Mouse (Mus musculus) neural tube, embryonic 15.5 days (tissue): ENCODE measurements around the gene Nagpa. TPM values are rescaled to one million over a fixed set of nuclear protein-coding genes. Genes with fewer than 3 reads are reported as not detected.
"Not testable (repeated sequence)": the region's sequence is repeated elsewhere in the genome, so short reads cannot be mapped to it uniquely, and the experiment has no call there.

ENCODE experiments used
- ATAC-seq: fragments of 200-750 bp; cut with Nextera tagmentation; 2 replicates; pipeline ENCODE4 v1.8.0; 2017; ENCODE audit warnings: mild to moderate bottlenecking, moderate TSS enrichment, moderate library complexity; ENCODE audit not compliant: low FRiP score
- H3K27ac ChIP-seq: fragments of 300-500 bp; sonication (generic); replicated peaks from 2 replicates; pipeline ENCODE4 v1.5.1; 2015; ENCODE audit warnings: mild to moderate bottlenecking, inconsistent platforms
- H3K27me3 ChIP-seq: fragments of 300-500 bp; sonication (generic); replicated peaks from 2 replicates; pipeline ENCODE4 v1.6.1; 2015; ENCODE audit warnings: inconsistent platforms
- H3K36me3 ChIP-seq: fragments of 300-500 bp; sonication (generic); 2 replicates; pipeline ENCODE4 v1.6.1; 2015; ENCODE audit warnings: inconsistent platforms
- H3K4me1 ChIP-seq: fragments of 300-500 bp; sonication (generic); 2 replicates; pipeline ENCODE4 v1.6.1; 2015; ENCODE audit warnings: inconsistent platforms
- H3K4me2 ChIP-seq: fragments of 300-500 bp; sonication (generic); 2 replicates; pipeline ENCODE4 v1.6.1; 2015; ENCODE audit warnings: inconsistent platforms, mild to moderate bottlenecking, moderate library complexity
- H3K4me3 ChIP-seq: fragments of 300-500 bp; sonication (generic); replicated peaks from 2 replicates; pipeline ENCODE4 v1.5.1; 2015; ENCODE audit warnings: mild to moderate bottlenecking, inconsistent platforms
- H3K9ac ChIP-seq: fragments of 300-500 bp; sonication (generic); replicated peaks from 2 replicates; pipeline ENCODE4 v1.6.1; 2015; ENCODE audit warnings: mild to moderate bottlenecking, inconsistent platforms
- H3K9me3 ChIP-seq: fragments of 300-500 bp; sonication (generic); replicated peaks from 2 replicates; pipeline ENCODE4 v1.6.1; 2016; ENCODE audit warnings: inconsistent platforms
- WGBS: fragments of 180-500 bp; shearing (Covaris S2); methylation state at CpG from one replicate; pipeline ENCODE4 v1.1.7; 2015; ENCODE audit warnings: mixed read lengths; 5-methylcytosine and 5-hydroxymethylcytosine counted together
- polyA plus RNA-seq: library from polyadenylated mRNA; unstranded; fragments of >200 nt; fragmentation: Nextera tagmentation; extraction: Ambion mirVana; gene quantifications from 2 replicates; pipeline ENCODE4 v1.2.1, GENCODE M21; 2015

Nagpa gene
- polyA plus RNA-seq = 13.2 and 17.7 TPM in 2 replicates

- H3K27me3 ChIP-seq = peaks cover 5% of the 10 kb centered on the region; the same call in 1 of the 2 replicates
- H3K9ac ChIP-seq = peak within 1 kb of the TSS; percentile 63
- H3K36me3 ChIP-seq = 0 out of 2 replicates have a peak, but pooled peaks cover 3% of the 10 kb centered on the region
- H3K4me1 ChIP-seq = peaks cover 20% of the 10 kb centered on the region
- peak within 1 kb of the TSS; percentile 60; the same call in 1 of the 2 replicates for H3K27ac ChIP-seq
- peak within 1 kb of the TSS; percentile 92 for H3K4me3 ChIP-seq
- peak; percentile 93 for ATAC-seq
- peak within 1 kb of the TSS; percentile 98 for H3K4me2 ChIP-seq
- WGBS = 5% methylated on average over 40 of the region's 40 CpGs
- no peaks in the 10 kb centered on the region for H3K9me3 ChIP-seq
These were observed at the start of gene Nagpa for GRCm38 (mm10) chr16:5203668-5204433. Gene Nagpa, minus strand, starts transcription at chr16:5204012.

- WGBS = 92% methylated on average over 2 of the region's 2 CpGs
- H3K9me3 ChIP-seq = no peaks in the 10 kb centered on the region
- ATAC-seq = no peak
- no peak overlapping the region for H3K4me3 ChIP-seq
- H3K36me3 ChIP-seq = peaks cover 15% of the 10 kb centered on the region
- no peak overlapping the region for H3K4me2 ChIP-seq
- H3K27me3 ChIP-seq = no peaks in the 10 kb centered on the region
- no peak overlapping the region for H3K9ac ChIP-seq
- no peak overlapping the region for H3K27ac ChIP-seq
- peaks cover 25% of the 10 kb centered on the region for H3K4me1 ChIP-seq
These were observed 48.4 kb upstream of the Nagpa start for GRCm38 (mm10) chr16:5252260-5252659.

- no peak overlapping the region for H3K9ac ChIP-seq
These were observed 47.1 kb upstream of the Nagpa start for GRCm38 (mm10) chr16:5250891-5251290.

GRCm38 (mm10) chr16:5244411-5244810 lies 40.6 kb upstream of the Nagpa start:
- WGBS = 38% methylated on average over 7 of the region's 7 CpGs
- no peak overlapping the region for H3K4me3 ChIP-seq
- no peak overlapping the region for H3K9ac ChIP-seq
- ATAC-seq = peak; percentile 55; the same call in 1 of the 2 replicates
- H3K36me3 ChIP-seq = peaks cover 74% of the 10 kb centered on the region
- no peaks in the 10 kb centered on the region for H3K4me1 ChIP-seq
- no peaks in the 10 kb centered on the region for H3K27me3 ChIP-seq
- no peak overlapping the region for H3K27ac ChIP-seq
- no peaks in the 10 kb centered on the region for H3K9me3 ChIP-seq
- H3K4me2 ChIP-seq = no peak overlapping the region

More at GRCm38 (mm10) chr16:5250891-5251290, 47.1 kb upstream of the Nagpa start:
- Histone ChIP-seq H3K4me2 (no peak overlapping the region), H3K4me1 (peaks cover 18% of the 10 kb centered on the region), H3K9me3 (no peaks in the 10 kb centered on the region), H3K27me3 (no peaks in the 10 kb centered on the region), H3K36me3 (peaks cover 21% of the 10 kb centered on the region), H3K27ac (no peak overlapping the region), H3K4me3 (no peak overlapping the region)
- no peak for ATAC-seq
- WGBS = 94% methylated on average over 3 of the region's 3 CpGs

GRCm38 (mm10) chr16:5242882-5243281 lies 39.1 kb upstream of the Nagpa start:
- Histone ChIP-seq H3K27ac (no peak overlapping the region), H3K9ac (no peak overlapping the region), H3K9me3 (no peaks in the 10 kb centered on the region), H3K27me3 (no peaks in the 10 kb centered on the region), H3K4me3 (no peak overlapping the region), H3K4me2 (no peak overlapping the region), H3K4me1 (no peaks in the 10 kb centered on the region), H3K36me3 (peaks cover 71% of the 10 kb centered on the region)
- no peak for ATAC-seq
- 91% methylated on average over 6 of the region's 6 CpGs for WGBS

- H3K4me1 ChIP-seq = no peaks in the 10 kb centered on the region
- H3K4me3 ChIP-seq = no peak overlapping the region
- no peak for ATAC-seq
- WGBS = 94% methylated on average over 4 of the region's 4 CpGs
- no peaks in the 10 kb centered on the region for H3K9me3 ChIP-seq
- no peak overlapping the region for H3K4me2 ChIP-seq
- H3K27me3 ChIP-seq = no peaks in the 10 kb centered on the region
- peaks cover 66% of the 10 kb centered on the region for H3K36me3 ChIP-seq
- H3K9ac ChIP-seq = no peak overlapping the region
- no peak overlapping the region for H3K27ac ChIP-seq
These were observed 38.5 kb upstream of the Nagpa start for GRCm38 (mm10) chr16:5242355-5242754.

GRCm38 (mm10) chr16:5233418-5234313 lies 29.9 kb upstream of the Nagpa start, which contains the start of gene Alg1:
Gene Alg1, plus strand, starts transcription at chr16:5233621.
- peak; percentile 96 for ATAC-seq
- Histone ChIP-seq H3K27me3 (no peaks in the 10 kb centered on the region), H3K36me3 (no peaks in the 10 kb centered on the region), H3K4me1 (peaks cover 27% of the 10 kb centered on the region), H3K9ac (peak within 1 kb of the TSS; percentile 79), H3K4me3 (peak within 1 kb of the TSS; percentile 89), H3K27ac (peak within 1 kb of the TSS; percentile 82), H3K4me2 (peak within 1 kb of the TSS; percentile 89), H3K9me3 (0 out of 2 replicates have a peak, but pooled peaks cover 4% of the 10 kb centered on the region)
- WGBS = 3% methylated on average over 47 of the region's 47 CpGs

- Histone ChIP-seq H3K27ac (no peak overlapping the region), H3K4me3 (peak overlapping the region; percentile 89), H3K9ac (no peak overlapping the region), H3K9me3 (0 out of 2 replicates have a peak, but pooled peaks cover 4% of the 10 kb centered on the region), H3K36me3 (no peaks in the 10 kb centered on the region), H3K4me2 (peak overlapping the region; percentile 89), H3K4me1 (peaks cover 27% of the 10 kb centered on the region), H3K27me3 (no peaks in the 10 kb centered on the region)
- WGBS = 68% methylated on average over 4 of the region's 4 CpGs
- ATAC-seq = peak; percentile 16; the same call in 1 of the 2 replicates
These were observed 29.2 kb upstream of the Nagpa start for GRCm38 (mm10) chr16:5232982-5233381.

GRCm38 (mm10) chr16:5228103-5228502 lies 24.3 kb upstream of the Nagpa start:
- WGBS = 81% methylated on average over 3 of the region's 3 CpGs
- not testable (repeated sequence) for H3K36me3 ChIP-seq, H3K9me3 ChIP-seq, H3K4me3 ChIP-seq, H3K9ac ChIP-seq, H3K4me1 ChIP-seq, H3K27me3 ChIP-seq, H3K27ac ChIP-seq, ATAC-seq, H3K4me2 ChIP-seq

GRCm38 (mm10) chr16:5227501-5227900 lies 23.7 kb upstream of the Nagpa start:
- not testable (repeated sequence) for H3K4me2 ChIP-seq, H3K4me1 ChIP-seq
- 86% methylated on average over 19 of the region's 19 CpGs for whole genome bisulfite sequencing

GRCm38 (mm10) chr16:5226534-5226933 lies 22.7 kb upstream of the Nagpa start:
- H3K27ac ChIP-seq, H3K9me3 ChIP-seq, H3K36me3 ChIP-seq, H3K9ac ChIP-seq, H3K27me3 ChIP-seq, H3K4me2 ChIP-seq, H3K4me1 ChIP-seq, H3K4me3 ChIP-seq, ATAC-seq: not testable (repeated sequence)
- 17% methylated on average over 1 of the region's 1 CpGs for WGBS

More at GRCm38 (mm10) chr16:5227501-5227900, 23.7 kb upstream of the Nagpa start:
- ATAC-seq, H3K9me3 ChIP-seq, H3K27me3 ChIP-seq, H3K4me3 ChIP-seq, H3K27ac ChIP-seq, H3K9ac ChIP-seq, H3K36me3 ChIP-seq: not testable (repeated sequence)
